Mouse (Mus musculus) lung, embryonic 15.5 days (tissue): ENCODE measurements around the gene Olfr568. TPM values are rescaled to one million over a fixed set of nuclear protein-coding genes. Genes with fewer than 3 reads are reported as not detected.

Source experiments
- ATAC-seq: fragments of 200-750 bp; cut with Nextera tagmentation; 2 replicates; pipeline ENCODE4 v1.8.0; 2017; ENCODE audit warnings: moderate number of reproducible peaks, borderline replicate concordance; ENCODE audit not compliant: low FRiP score, low TSS enrichment; ENCODE audit errors: extremely low read depth
- H3K27ac ChIP-seq: fragments of 300-500 bp; sonication (generic); 2 replicates; pipeline ENCODE4 v1.5.1; 2015; ENCODE audit warnings: moderate library complexity, mild to moderate bottlenecking, inconsistent platforms
- H3K27me3 ChIP-seq: fragments of 300-500 bp; sonication (generic); 2 replicates; pipeline ENCODE4 v1.6.1; 2015; ENCODE audit warnings: inconsistent platforms
- H3K36me3 ChIP-seq: fragments of 300-500 bp; sonication (generic); 2 replicates; pipeline ENCODE4 v1.6.1; 2015; ENCODE audit warnings: inconsistent platforms
- H3K4me1 ChIP-seq: fragments of 300-500 bp; sonication (generic); 2 replicates; pipeline ENCODE4 v1.6.1; 2015; ENCODE audit warnings: inconsistent platforms
- H3K4me2 ChIP-seq: fragments of 300-500 bp; sonication (generic); 2 replicates; pipeline ENCODE4 v1.6.1; 2015; ENCODE audit warnings: inconsistent platforms, mild to moderate bottlenecking, moderate library complexity
- H3K4me3 ChIP-seq: fragments of 300-500 bp; sonication (generic); 2 replicates; pipeline ENCODE4 v1.5.1; 2015; ENCODE audit warnings: mild to moderate bottlenecking, inconsistent platforms
- H3K9ac ChIP-seq: fragments of 300-500 bp; sonication (generic); 2 replicates; pipeline ENCODE4 v1.6.1; 2015; ENCODE audit warnings: inconsistent platforms
- H3K9me3 ChIP-seq: fragments of 300-500 bp; sonication (generic); 2 replicates; pipeline ENCODE4 v1.6.1; 2016; ENCODE audit warnings: inconsistent platforms
- WGBS: fragments of 180-500 bp; shearing (Covaris S2); methylation state at CpG from one replicate; pipeline ENCODE4 v1.1.7; 2015; 5-methylcytosine and 5-hydroxymethylcytosine counted together
- polyA plus RNA-seq: library from polyadenylated mRNA; unstranded; fragments of >200 nt; fragmentation: Nextera tagmentation; extraction: Ambion mirVana; gene quantifications from 2 replicates; pipeline ENCODE4 v1.2.1, GENCODE M21; 2015

The Olfr568 gene
- not detected in 2 replicates for polyA plus RNA-seq

DNA sequence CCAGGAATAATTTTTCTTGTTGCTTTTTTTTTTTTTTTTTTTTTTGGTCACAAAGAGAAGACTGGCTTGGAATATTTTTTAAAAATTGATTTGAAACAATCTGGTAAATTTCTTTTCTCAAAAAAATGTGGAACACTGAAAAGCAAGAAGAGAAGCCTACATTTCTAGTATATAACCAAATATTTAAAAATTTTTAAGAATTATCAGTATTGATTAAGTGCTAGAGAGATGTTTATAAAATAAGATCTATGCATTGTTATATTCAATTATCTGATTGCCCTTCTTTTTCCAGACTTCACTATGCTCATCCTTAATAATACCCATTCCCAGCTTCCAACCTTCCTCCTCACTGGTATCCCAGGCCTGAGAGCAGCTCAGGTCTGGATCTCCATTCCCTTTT, at the start of gene Olfr568:
TSS of gene Olfr568 (plus strand) at position 301 of the 400 bp plus-strand sequence.
- no peak within 1 kb of the TSS for H3K4me2 ChIP-seq
- H3K9ac ChIP-seq = no peak within 1 kb of the TSS
- no peaks in the 10 kb centered on the region for H3K4me1 ChIP-seq
- H3K27me3 ChIP-seq = no peaks in the 10 kb centered on the region
- H3K27ac ChIP-seq = no peak within 1 kb of the TSS
- H3K36me3 ChIP-seq = no peaks in the 10 kb centered on the region
- no peak within 1 kb of the TSS for H3K4me3 ChIP-seq
- no peak for ATAC-seq
- H3K9me3 ChIP-seq = no peaks in the 10 kb centered on the region

- Histone ChIP-seq H3K27ac (no peak overlapping the region), H3K9me3 (no peaks in the 10 kb centered on the region), H3K4me1 (no peaks in the 10 kb centered on the region), H3K4me3 (no peak overlapping the region), H3K9ac (no peak overlapping the region), H3K4me2 (no peak overlapping the region), H3K36me3 (no peaks in the 10 kb centered on the region), H3K27me3 (no peaks in the 10 kb centered on the region)
- no peak for ATAC-seq
Observed at GRCm38 (mm10) chr7:102855807-102856206, 21.1 kb upstream of the Olfr568 start.

DNA sequence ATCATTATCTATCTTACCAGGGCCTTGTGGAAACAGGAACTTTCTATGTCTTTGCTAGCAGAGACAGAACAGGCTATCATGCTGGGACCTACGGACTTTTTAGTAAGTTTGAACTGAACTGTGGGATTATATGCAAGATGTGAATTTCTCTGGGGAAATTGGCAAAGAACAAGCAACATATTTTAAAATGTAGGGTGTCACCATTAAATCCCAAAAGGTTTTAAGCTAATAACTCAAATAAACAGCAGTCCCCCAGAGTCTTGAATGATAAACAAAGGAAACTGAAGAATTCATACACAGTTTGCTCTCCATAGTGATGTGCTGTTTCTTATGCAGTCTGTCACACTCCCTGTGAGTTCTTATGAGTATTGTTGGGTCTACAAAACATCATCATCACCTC, 18.3 kb upstream of the Olfr568 start, which contains the start of gene Olfr566:
TSS of gene Olfr566 (minus strand) at position 101 of the 400 bp plus-strand sequence.
- Histone ChIP-seq H3K4me3 (no peak within 1 kb of the TSS), H3K9ac (no peak within 1 kb of the TSS), H3K9me3 (no peaks in the 10 kb centered on the region), H3K4me1 (no peaks in the 10 kb centered on the region), H3K4me2 (no peak within 1 kb of the TSS), H3K27ac (no peak within 1 kb of the TSS), H3K27me3 (no peaks in the 10 kb centered on the region), H3K36me3 (no peaks in the 10 kb centered on the region)
- ATAC-seq = no peak
- WGBS = 69% methylated on average over 1 of the region's 1 CpGs

GRCm38 (mm10) chr7:102890782-102891181, 13.9 kb downstream of the Olfr568 start, which contains the start of gene Olfr569:
Gene Olfr569 (minus strand): TSS chr7:102890882.
- no peaks in the 10 kb centered on the region for H3K9me3 ChIP-seq
- H3K27me3 ChIP-seq = no peaks in the 10 kb centered on the region
- H3K36me3 ChIP-seq = no peaks in the 10 kb centered on the region
- WGBS = 61% methylated on average over 3 of the region's 3 CpGs
- no peak within 1 kb of the TSS for H3K27ac ChIP-seq
- H3K9ac ChIP-seq = no peak within 1 kb of the TSS
- no peak for ATAC-seq
- no peak within 1 kb of the TSS for H3K4me2 ChIP-seq
- no peaks in the 10 kb centered on the region for H3K4me1 ChIP-seq
- no peak within 1 kb of the TSS for H3K4me3 ChIP-seq

GRCm38 (mm10) chr7:102915261-102915660, 38.3 kb downstream of the Olfr568 start:
- WGBS = 18% methylated on average over 1 of the region's 1 CpGs
- H3K9ac ChIP-seq = no peak overlapping the region
- no peaks in the 10 kb centered on the region for H3K9me3 ChIP-seq
- H3K4me1 ChIP-seq = no peaks in the 10 kb centered on the region
- H3K36me3 ChIP-seq = no peaks in the 10 kb centered on the region
- no peak overlapping the region for H3K27ac ChIP-seq
- no peak for ATAC-seq
- no peak overlapping the region for H3K4me3 ChIP-seq
- no peaks in the 10 kb centered on the region for H3K27me3 ChIP-seq
- no peak overlapping the region for H3K4me2 ChIP-seq

GRCm38 (mm10) chr7:102916405-102916804, 39.5 kb downstream of the Olfr568 start:
- Histone ChIP-seq H3K9me3 (no peaks in the 10 kb centered on the region), H3K9ac (no peak overlapping the region), H3K27me3 (no peaks in the 10 kb centered on the region), H3K4me1 (no peaks in the 10 kb centered on the region), H3K27ac (no peak overlapping the region), H3K36me3 (no peaks in the 10 kb centered on the region), H3K4me2 (no peak overlapping the region), H3K4me3 (no peak overlapping the region)
- WGBS = 33% methylated on average over 5 of the region's 5 CpGs
- ATAC-seq = no peak

DNA sequence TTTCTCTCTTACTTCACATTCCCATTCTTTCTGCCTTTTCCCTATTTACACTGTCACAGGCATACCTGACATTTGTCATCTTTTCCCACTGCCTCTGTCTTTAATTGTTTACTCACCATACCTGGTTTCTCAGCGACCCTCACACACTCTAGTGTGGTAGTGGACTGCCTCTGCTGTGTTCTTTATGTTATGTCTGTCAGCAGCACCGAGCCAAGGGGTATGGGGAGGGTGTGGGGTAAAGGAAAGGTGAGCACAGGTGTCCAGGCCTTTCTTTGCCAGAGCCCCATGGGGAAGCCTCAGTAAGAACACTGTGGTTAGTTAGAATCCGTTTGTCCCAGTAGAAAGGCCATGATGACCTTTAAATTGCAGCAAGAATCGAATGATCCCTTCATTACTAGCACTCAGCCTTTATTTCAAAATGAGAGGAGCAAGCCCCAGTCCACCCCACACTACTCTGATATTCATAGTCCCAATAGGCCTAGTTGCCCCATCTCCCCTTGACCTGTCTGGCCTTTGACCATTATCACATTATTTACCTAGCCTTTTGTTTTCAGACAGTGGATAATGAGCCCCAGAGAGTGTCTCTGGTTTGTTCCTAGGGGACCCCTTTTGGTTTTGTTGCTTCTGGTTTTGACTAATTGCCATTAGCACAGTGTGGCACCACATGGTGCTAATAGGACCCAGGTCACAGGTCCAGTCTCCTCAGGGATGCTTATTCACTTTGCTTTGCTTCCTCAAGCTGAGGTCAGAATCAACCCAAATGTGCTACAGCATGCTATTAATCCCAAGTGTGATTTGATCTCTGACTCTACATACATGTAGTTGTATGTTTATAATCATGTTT, 40.3 kb downstream of the Olfr568 start, which contains the start of gene Olfr571:
TSS of gene Olfr571 (minus strand) at position 505 of the 844 bp plus-strand sequence.
- Histone ChIP-seq H3K9me3 (no peaks in the 10 kb centered on the region), H3K9ac (no peak within 1 kb of the TSS), H3K27me3 (no peaks in the 10 kb centered on the region), H3K4me3 (no peak within 1 kb of the TSS), H3K4me1 (no peaks in the 10 kb centered on the region), H3K36me3 (no peaks in the 10 kb centered on the region), H3K4me2 (no peak within 1 kb of the TSS), H3K27ac (no peak within 1 kb of the TSS)
- ATAC-seq = no peak
- WGBS = 53% methylated on average over 4 of the region's 4 CpGs

- no peak for ATAC-seq
- 8% methylated on average over 1 of the region's 1 CpGs for WGBS
- H3K9me3 ChIP-seq = no peaks in the 10 kb centered on the region
- no peak overlapping the region for H3K4me2 ChIP-seq
- H3K9ac ChIP-seq = no peak overlapping the region
- H3K27me3 ChIP-seq = no peaks in the 10 kb centered on the region
- H3K27ac ChIP-seq = no peak overlapping the region
- no peaks in the 10 kb centered on the region for H3K36me3 ChIP-seq
- no peaks in the 10 kb centered on the region for H3K4me1 ChIP-seq
- H3K4me3 ChIP-seq = no peak overlapping the region
Observed at GRCm38 (mm10) chr7:102919632-102920031, 42.7 kb downstream of the Olfr568 start.

DNA sequence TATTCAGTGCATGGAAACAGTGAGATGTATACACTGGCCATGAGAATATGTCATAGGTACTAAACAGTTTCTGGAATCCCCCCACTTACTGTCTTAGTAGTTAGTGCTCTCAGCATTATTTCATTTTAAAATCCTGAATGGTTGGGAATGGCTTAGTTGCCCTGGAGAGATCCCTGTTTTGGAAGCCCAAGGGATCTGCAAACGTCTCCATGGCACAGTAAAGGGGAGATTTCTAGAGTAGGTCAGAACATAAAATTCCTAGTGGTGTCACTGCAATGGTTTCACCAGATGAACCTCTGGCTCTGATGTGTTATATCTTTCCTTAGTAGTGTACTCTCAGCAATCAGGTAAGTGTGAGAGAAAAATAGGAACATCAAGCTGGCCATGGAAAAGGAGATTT, 47.2 kb downstream of the Olfr568 start, which contains the start of gene Olfr572:
TSS of gene Olfr572 (plus strand) at position 301 of the 400 bp plus-strand sequence.
- ATAC-seq = no peak
- no peaks in the 10 kb centered on the region for H3K4me1 ChIP-seq
- H3K9ac ChIP-seq = no peak within 1 kb of the TSS
- no peaks in the 10 kb centered on the region for H3K36me3 ChIP-seq
- 47% methylated on average over 1 of the region's 1 CpGs for WGBS
- H3K4me2 ChIP-seq = no peak within 1 kb of the TSS
- no peaks in the 10 kb centered on the region for H3K9me3 ChIP-seq
- H3K27ac ChIP-seq = no peak within 1 kb of the TSS
- H3K4me3 ChIP-seq = no peak within 1 kb of the TSS
- no peaks in the 10 kb centered on the region for H3K27me3 ChIP-seq

DNA sequence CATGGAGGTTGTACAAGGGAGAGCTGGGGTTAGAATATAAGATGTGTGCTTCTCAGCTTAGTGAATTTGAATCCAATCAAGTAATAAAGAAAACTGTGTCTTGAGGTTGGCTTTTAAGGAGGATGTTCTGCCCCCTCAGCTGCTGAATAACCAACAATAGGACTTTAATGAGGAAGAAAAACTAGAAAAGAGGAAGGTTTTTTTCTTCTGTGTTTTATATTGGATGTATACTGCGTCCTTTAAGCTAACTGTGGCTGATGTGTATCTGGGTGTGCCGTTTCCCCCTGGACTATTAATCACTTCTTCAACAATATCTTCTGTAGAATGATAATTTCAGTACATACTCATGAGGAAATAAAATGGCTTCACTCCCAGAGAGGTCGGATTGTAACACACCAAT, 50.2 kb downstream of the Olfr568 start:
- Histone ChIP-seq H3K9me3 (no peaks in the 10 kb centered on the region), H3K4me3 (no peak overlapping the region), H3K27ac (no peak overlapping the region), H3K4me1 (no peaks in the 10 kb centered on the region), H3K27me3 (no peaks in the 10 kb centered on the region), H3K9ac (no peak overlapping the region), H3K4me2 (no peak overlapping the region), H3K36me3 (no peaks in the 10 kb centered on the region)
- no peak for ATAC-seq
- WGBS = 58% methylated on average over 3 of the region's 3 CpGs
